Mouse (Mus musculus): Measurements from ENCODE around the gene Timm8a2. TPM values are rescaled to one million over a fixed set of nuclear protein-coding genes. Genes with fewer than 3 reads are reported as not detected.
A peak's percentile ranks its signal among the peaks of the same experiment; 100 is the strongest.

Gene Timm8a2
- not detected in 2 replicates for total RNA-seq (2021)
- long read RNA-seq, experiment 1: 0 reads
- long read RNA-seq, experiment 2: 0 reads

- DNase-seq: no peak
Measured at GRCm38 (mm10) chr14:122034451-122034850, at the start of gene Timm8a2. Gene Timm8a2, plus strand, starts transcription at chr14:122034674.

- DNase-seq: no peak
Measured at GRCm38 (mm10) chr14:121985477-121985876, 49.0 kb upstream of the Timm8a2 start.

GRCm38 (mm10) chr14:121986028-121986427 lies 48.4 kb upstream of the Timm8a2 start:
- no peak for DNase-seq

GRCm38 (mm10) chr14:121987287-121987686 lies 47.2 kb upstream of the Timm8a2 start:
- no peak for DNase-seq

GRCm38 (mm10) chr14:121987691-121988090 lies 46.8 kb upstream of the Timm8a2 start:
- no peak for DNase-seq

- DNase-seq: no peak
Measured at GRCm38 (mm10) chr14:121989331-121989730, 45.1 kb upstream of the Timm8a2 start.

GRCm38 (mm10) chr14:121989869-121990268 lies 44.6 kb upstream of the Timm8a2 start:
- no peak for DNase-seq

GRCm38 (mm10) chr14:121990897-121991296 lies 43.6 kb upstream of the Timm8a2 start:
- DNase-seq: no peak

- DNase-seq: no peak
Measured at GRCm38 (mm10) chr14:121991921-121992320, 42.6 kb upstream of the Timm8a2 start.

- no peak for DNase-seq
Measured at GRCm38 (mm10) chr14:121992395-121993280, 41.8 kb upstream of the Timm8a2 start.

GRCm38 (mm10) chr14:121993616-121994015 lies 40.9 kb upstream of the Timm8a2 start:
- no peak for DNase-seq

GRCm38 (mm10) chr14:121994171-121994700 lies 40.2 kb upstream of the Timm8a2 start:
- DNase-seq: no peak

- no peak for DNase-seq
Measured at GRCm38 (mm10) chr14:121994846-121995556, 39.5 kb upstream of the Timm8a2 start.

GRCm38 (mm10) chr14:121995557-121995870 lies 39.0 kb upstream of the Timm8a2 start:
- DNase-seq: no peak

- peak; percentile 76 for DNase-seq
Measured at GRCm38 (mm10) chr14:121996786-121997185, 37.7 kb upstream of the Timm8a2 start.

- no peak for DNase-seq
Measured at GRCm38 (mm10) chr14:121999455-121999854, 35.0 kb upstream of the Timm8a2 start.

GRCm38 (mm10) chr14:122000346-122001105 lies 33.9 kb upstream of the Timm8a2 start:
- no peak for DNase-seq

- DNase-seq: peak; percentile 1
Measured at GRCm38 (mm10) chr14:122002224-122002623, 32.2 kb upstream of the Timm8a2 start.

- no peak for DNase-seq
Measured at GRCm38 (mm10) chr14:122003812-122004211, 30.7 kb upstream of the Timm8a2 start.

- no peak for DNase-seq
Measured at GRCm38 (mm10) chr14:122008261-122008660, 26.2 kb upstream of the Timm8a2 start.

GRCm38 (mm10) chr14:122009502-122009901 lies 25.0 kb upstream of the Timm8a2 start:
- DNase-seq: peak; percentile 29

- DNase-seq: no peak
Measured at GRCm38 (mm10) chr14:122010301-122010700, 24.2 kb upstream of the Timm8a2 start.
